Mouse (Mus musculus): ENCODE results near the gene Sult5a1. TPM values are rescaled to one million over a fixed set of nuclear protein-coding genes. Genes with fewer than 3 reads are reported as not detected.
A peak's percentile ranks its signal among the peaks of the same experiment; 100 is the strongest.

The Sult5a1 gene
- total and polyA plus RNA-seq, 2 experiments from 2014 or later = 2.2 to 2.8 TPM

- H3K4me1 ChIP-seq (ENCODE audit: insufficient read depth, low read length) = no peaks in the 10 kb centered on the region
- DNase-seq (ENCODE audit: low spot score) = no peak
- no peak overlapping the region for H3K27ac ChIP-seq (ENCODE audit: low read depth, low read length)
- no peak overlapping the region for H3K9ac ChIP-seq (replicated peaks; ENCODE audit: low read length, poor library complexity, severe bottlenecking)
- no peaks in the 10 kb centered on the region for H3K9me3 ChIP-seq (ENCODE audit: low read length)
- no peak for ATAC-seq (ENCODE audit: low FRiP score)
- no peak for TF ChIP-seq CTCF (IDR thresholded peaks at IDR 0.05)
- 79% methylated on average over 9 of the region's 9 CpGs for WGBS
- H3K36me3 ChIP-seq (ENCODE audit: insufficient read depth, low read length) = no peaks in the 10 kb centered on the region
- H3K4me3 ChIP-seq (ENCODE audit: low read depth, low read length) = no peak overlapping the region
- H3K4me2 ChIP-seq (ENCODE audit: low read depth, low read length, poor library complexity, severe bottlenecking) = no peak overlapping the region
- no peaks in the 10 kb centered on the region for H3K27me3 ChIP-seq (ENCODE audit: insufficient read depth, low read length)
Observed at GRCm38 (mm10) chr8:123156070-123156773, 1.9 kb downstream of the Sult5a1 start.

- H3K9ac ChIP-seq (replicated peaks; ENCODE audit: low read length, poor library complexity, severe bottlenecking) = no peak overlapping the region
- WGBS = 83% methylated on average over 5 of the region's 5 CpGs
- H3K4me3 ChIP-seq (ENCODE audit: low read depth, low read length) = no peak overlapping the region
- no peaks in the 10 kb centered on the region for H3K36me3 ChIP-seq (ENCODE audit: insufficient read depth, low read length)
- no peaks in the 10 kb centered on the region for H3K9me3 ChIP-seq (ENCODE audit: low read length)
- no peak for ATAC-seq (ENCODE audit: low FRiP score)
- H3K4me2 ChIP-seq (ENCODE audit: low read depth, low read length, poor library complexity, severe bottlenecking) = no peak overlapping the region
- H3K4me1 ChIP-seq (ENCODE audit: insufficient read depth, low read length) = no peaks in the 10 kb centered on the region
- TF ChIP-seq CTCF (IDR thresholded peaks at IDR 0.05) = peak; percentile 60
- H3K27me3 ChIP-seq (ENCODE audit: insufficient read depth, low read length) = no peaks in the 10 kb centered on the region
- no peak overlapping the region for H3K27ac ChIP-seq (ENCODE audit: low read depth, low read length)
- no peak for DNase-seq (ENCODE audit: low spot score)
Observed at GRCm38 (mm10) chr8:123155177-123155576, 2.9 kb downstream of the Sult5a1 start.

GRCm38 (mm10) chr8:123150737-123151171, 7.4 kb downstream of the Sult5a1 start:
- no peak for DNase-seq (ENCODE audit: low spot score)
- WGBS = 75% methylated on average over 9 of the region's 9 CpGs
- H3K4me3 ChIP-seq (ENCODE audit: low read depth, low read length) = no peak overlapping the region
- H3K4me1 ChIP-seq (ENCODE audit: insufficient read depth, low read length) = no peaks in the 10 kb centered on the region
- H3K27me3 ChIP-seq (ENCODE audit: insufficient read depth, low read length) = no peaks in the 10 kb centered on the region
- H3K36me3 ChIP-seq (ENCODE audit: insufficient read depth, low read length) = no peaks in the 10 kb centered on the region
- H3K4me2 ChIP-seq (ENCODE audit: low read depth, low read length, poor library complexity, severe bottlenecking) = no peak overlapping the region
- H3K9me3 ChIP-seq (ENCODE audit: low read length) = no peaks in the 10 kb centered on the region
- H3K27ac ChIP-seq (ENCODE audit: low read depth, low read length) = no peak overlapping the region
- no peak for ATAC-seq (ENCODE audit: low FRiP score)
- no peak overlapping the region for H3K9ac ChIP-seq (replicated peaks; ENCODE audit: low read length, poor library complexity, severe bottlenecking)
- no peak for TF ChIP-seq CTCF (IDR thresholded peaks at IDR 0.05)

- H3K27ac ChIP-seq (ENCODE audit: low read depth, low read length) = no peak overlapping the region
- TF ChIP-seq CTCF (IDR thresholded peaks at IDR 0.05) = no peak
- H3K9me3 ChIP-seq (ENCODE audit: low read length) = no peaks in the 10 kb centered on the region
- no peak overlapping the region for H3K4me3 ChIP-seq (ENCODE audit: low read depth, low read length)
- H3K27me3 ChIP-seq (ENCODE audit: insufficient read depth, low read length) = no peaks in the 10 kb centered on the region
- no peak overlapping the region for H3K4me2 ChIP-seq (ENCODE audit: low read depth, low read length, poor library complexity, severe bottlenecking)
- DNase-seq (ENCODE audit: low spot score) (no peak), ATAC-seq (ENCODE audit: low FRiP score) (no peak)
- no peak overlapping the region for H3K9ac ChIP-seq (replicated peaks; ENCODE audit: low read length, poor library complexity, severe bottlenecking)
- no peaks in the 10 kb centered on the region for H3K4me1 ChIP-seq (ENCODE audit: insufficient read depth, low read length)
- no peaks in the 10 kb centered on the region for H3K36me3 ChIP-seq (ENCODE audit: insufficient read depth, low read length)
- WGBS = 65% methylated on average over 7 of the region's 7 CpGs
Observed at GRCm38 (mm10) chr8:123146390-123146789, 11.7 kb downstream of the Sult5a1 start.

GRCm38 (mm10) chr8:123145279-123145678, 12.8 kb downstream of the Sult5a1 start:
- H3K36me3 ChIP-seq (ENCODE audit: insufficient read depth, low read length) = no peaks in the 10 kb centered on the region
- ATAC-seq (ENCODE audit: low FRiP score) (no peak), DNase-seq (ENCODE audit: low spot score) (no peak)
- no peaks in the 10 kb centered on the region for H3K9me3 ChIP-seq (ENCODE audit: low read length)
- no peak overlapping the region for H3K9ac ChIP-seq (replicated peaks; ENCODE audit: low read length, poor library complexity, severe bottlenecking)
- H3K4me2 ChIP-seq (ENCODE audit: low read depth, low read length, poor library complexity, severe bottlenecking) = no peak overlapping the region
- no peak overlapping the region for H3K4me3 ChIP-seq (ENCODE audit: low read depth, low read length)
- 66% methylated on average over 6 of the region's 6 CpGs for WGBS
- no peak overlapping the region for H3K27ac ChIP-seq (ENCODE audit: low read depth, low read length)
- no peaks in the 10 kb centered on the region for H3K27me3 ChIP-seq (ENCODE audit: insufficient read depth, low read length)
- TF ChIP-seq CTCF (IDR thresholded peaks at IDR 0.05) = peak; percentile 34
- no peaks in the 10 kb centered on the region for H3K4me1 ChIP-seq (ENCODE audit: insufficient read depth, low read length)

- no peaks in the 10 kb centered on the region for H3K9me3 ChIP-seq (ENCODE audit: low read length)
- 72% methylated on average over 14 of the region's 14 CpGs for WGBS
- H3K27ac ChIP-seq (ENCODE audit: low read depth, low read length) = no peak overlapping the region
- no peaks in the 10 kb centered on the region for H3K4me1 ChIP-seq (ENCODE audit: insufficient read depth, low read length)
- DNase-seq (ENCODE audit: low spot score) = peak; percentile 93
- H3K4me3 ChIP-seq (ENCODE audit: low read depth, low read length) = no peak overlapping the region
- no peak overlapping the region for H3K9ac ChIP-seq (replicated peaks; ENCODE audit: low read length, poor library complexity, severe bottlenecking)
- TF ChIP-seq CTCF (IDR thresholded peaks at IDR 0.05) = no peak
- no peaks in the 10 kb centered on the region for H3K27me3 ChIP-seq (ENCODE audit: insufficient read depth, low read length)
- peak; percentile 41; the same call in 1 of the 2 replicates for ATAC-seq (ENCODE audit: low FRiP score)
- H3K36me3 ChIP-seq (ENCODE audit: insufficient read depth, low read length) = no peaks in the 10 kb centered on the region
- no peak overlapping the region for H3K4me2 ChIP-seq (ENCODE audit: low read depth, low read length, poor library complexity, severe bottlenecking)
Observed at GRCm38 (mm10) chr8:123141741-123142462, 16.2 kb downstream of the Sult5a1 start.

Measured in midbrain, postnatal 0 days (tissue).